Mouse (Mus musculus): ENCODE measurements around the gene Anxa9.

The Anxa9 gene

GRCm38 (mm10) chr3:95247660-95248336, 59.2 kb downstream of the Anxa9 start:
- no peak for DNase-seq (ENCODE audit: low spot score)

DNA sequence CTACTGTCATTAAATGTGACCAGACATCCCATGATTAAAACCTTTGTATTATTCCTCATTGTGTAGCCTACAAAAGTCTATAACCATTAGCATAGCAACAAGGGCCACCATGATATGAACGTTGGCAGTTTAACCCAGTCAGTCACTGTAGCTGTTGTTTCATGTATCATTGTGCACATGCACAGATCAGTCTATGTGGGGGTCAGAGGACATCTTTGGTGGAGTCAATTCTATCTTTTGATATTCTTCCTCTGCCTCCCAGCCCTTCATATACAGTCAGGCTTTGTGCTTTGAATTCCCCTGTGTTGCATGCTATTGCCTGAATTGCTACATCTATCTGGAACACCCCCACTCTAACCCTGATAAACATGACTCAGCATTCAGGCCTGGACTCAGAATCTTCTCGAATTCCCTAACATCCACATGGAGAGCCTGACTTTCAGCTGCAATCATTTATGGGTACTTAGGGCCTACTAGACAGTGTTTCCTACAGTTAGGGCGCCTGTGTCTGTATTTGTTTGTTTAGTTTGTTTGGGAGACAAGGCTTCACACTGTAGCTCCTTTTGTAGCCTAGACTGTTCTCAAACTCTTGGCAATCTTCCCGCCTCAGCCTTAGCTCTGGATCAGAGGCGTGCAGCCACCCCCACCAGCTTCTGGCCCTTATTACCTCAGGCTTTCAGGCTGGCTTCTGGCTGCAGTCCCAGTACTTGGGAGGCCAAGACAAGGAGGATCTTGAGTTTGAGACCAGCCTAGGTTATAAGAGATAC, 60.3 kb downstream of the Anxa9 start:
- DNase-seq (ENCODE audit: low spot score): peak; percentile 41

Data from spleen, adult 12 weeks (tissue).